Mouse (Mus musculus) liver, embryonic 14.5 days (tissue): ENCODE data around the gene C1qtnf6.

Experiments
- CTCF ChIP-seq: IDR thresholded peaks from 2 replicates; pipeline ENCODE4 v1.5.1; 2016; ENCODE audit warnings: antibody characterized with exemption, low read depth, control low read depth
- EP300 ChIP-seq: IDR thresholded peaks from 2 replicates; pipeline ENCODE4 v1.6.1; 2016; ENCODE audit warnings: antibody characterized with exemption, low read depth

GRCm38 (mm10) chr15:78511951-78512350, 19.3 kb downstream of the C1qtnf6 start:
- TF ChIP-seq CTCF (no peak), EP300 (no peak)
